Mouse (Mus musculus) MEL (cell line): Measurements from ENCODE around the gene Rad50. TPM values are rescaled to one million over a fixed set of nuclear protein-coding genes. Genes with fewer than 3 reads are reported as not detected.
A peak's percentile ranks its signal among the peaks of the same experiment; 100 is the strongest.

ENCODE experiments used
- DNase-seq: peaks from one replicate; pipeline ENCODE4 v3.0.0; 2011; ENCODE audit warnings: low read depth, low spot score
- H3K27ac ChIP-seq: 2 replicates; pipeline ENCODE4 v1.5.1; 2012; ENCODE audit warnings: low read depth, mild to moderate bottlenecking, control low read depth, low read length, moderate library complexity; ENCODE audit not compliant: control insufficient read depth
- H3K27me3 ChIP-seq, 2 experiments: fragments of 150-350 bp in 1 of 2; sonication (generic) in 1 of 2; 2 replicates each; pipeline ENCODE4 v1.6.1; 2012; ENCODE audit warnings: low read length in 2 of 2, mild to moderate bottlenecking in 2 of 2, improper control_type of control experiment in 1 of 2, moderate library complexity in 1 of 2; ENCODE audit not compliant: insufficient read depth in 2 of 2, control insufficient read depth in 1 of 2
- H3K36me3 ChIP-seq, 2 experiments: 2 replicates each; pipeline ENCODE4 v1.6.1; 2012 to 2014; ENCODE audit warnings: low read length in 2 of 2, improper control_type of control experiment in 1 of 2, inconsistent platforms in 1 of 2, mild to moderate bottlenecking in 1 of 2; ENCODE audit not compliant: insufficient read depth in 2 of 2, control insufficient read depth in 1 of 2
- H3K4me1 ChIP-seq, 2 experiments: fragments of 150-350 bp in 1 of 2; sonication (generic) in 1 of 2; 2 replicates each; pipeline ENCODE4 v1.6.1; 2012; ENCODE audit warnings: low read length in 2 of 2, improper control_type of control experiment in 1 of 2, mild to moderate bottlenecking in 1 of 2; ENCODE audit not compliant: insufficient read depth in 2 of 2, control insufficient read depth in 1 of 2
- H3K4me3 ChIP-seq, 2 experiments: fragments of 150-350 bp in 1 of 2; sonication (generic) in 1 of 2; 2 replicates each; pipeline ENCODE4 v1.5.1; 2012; ENCODE audit warnings: low read depth in 2 of 2, low read length in 2 of 2, mild to moderate bottlenecking in 2 of 2, moderate library complexity in 2 of 2, control low read depth in 1 of 2, improper control_type of control experiment in 1 of 2; ENCODE audit not compliant: control insufficient read depth in 1 of 2, insufficient read depth in 1 of 2
- H3K79me2 ChIP-seq: 2 replicates; pipeline ENCODE4 v1.6.1; 2012; ENCODE audit warnings: mild to moderate bottlenecking, low read length, moderate library complexity; ENCODE audit not compliant: control insufficient read depth, poor library complexity, insufficient read depth
- H3K9ac ChIP-seq: 2 replicates; pipeline ENCODE4 v1.6.1; 2012; ENCODE audit warnings: low read depth, mild to moderate bottlenecking, control low read depth, low read length, moderate library complexity; ENCODE audit not compliant: control insufficient read depth, poor library complexity, severe bottlenecking
- H3K9me3 ChIP-seq: fragments of 150-350 bp; sonication (generic); replicated peaks from 2 replicates; pipeline ENCODE4 v1.6.1; 2012; ENCODE audit warnings: mild to moderate bottlenecking, low read length, improper control_type of control experiment, moderate library complexity; ENCODE audit not compliant: insufficient read depth
- CHD1 ChIP-seq: IDR thresholded peaks from 2 replicates; pipeline ENCODE4 v1.6.1; 2012; ENCODE audit warnings: low read depth, mild to moderate bottlenecking, inconsistent platforms, low read length, improper control_type of control experiment
- CTCF ChIP-seq, 3 experiments: IDR thresholded peaks in 2 of 3; conservative IDR thresholded peaks in 1 of 3; 2 replicates each; pipeline ENCODE4 v1.5.1; 2011 to 2012; ENCODE audit warnings: low read length in 3 of 3, low read depth in 2 of 3, mild to moderate bottlenecking in 2 of 3, improper control_type of control experiment in 1 of 3, inconsistent platforms in 1 of 3, mixed read lengths in 1 of 3, moderate library complexity in 1 of 3; ENCODE audit not compliant: control insufficient read depth in 1 of 3, insufficient read depth in 1 of 3, poor library complexity in 1 of 3, severe bottlenecking in 1 of 3
- EP300 ChIP-seq, 2 experiments: IDR thresholded peaks; 2 replicates each; pipeline ENCODE4 v1.6.1; 2011; ENCODE audit warnings: improper control_type of control experiment in 2 of 2, low read length in 2 of 2, low read depth in 1 of 2, mild to moderate bottlenecking in 1 of 2
- ETS1 ChIP-seq: IDR thresholded peaks from 2 replicates; pipeline ENCODE4 v1.6.1; 2012; ENCODE audit warnings: low read depth, mild to moderate bottlenecking, inconsistent platforms, low read length, improper control_type of control experiment, moderate library complexity
- GATA1 ChIP-seq: IDR thresholded peaks from 2 replicates; pipeline ENCODE4 v1.6.1; 2011; ENCODE audit warnings: low read depth, low read length, improper control_type of control experiment
- HCFC1 ChIP-seq: IDR thresholded peaks from 2 replicates; pipeline ENCODE4 v1.6.1; 2012; ENCODE audit warnings: low read depth, mild to moderate bottlenecking, inconsistent platforms, low read length, improper control_type of control experiment, moderate library complexity
- KAT2A ChIP-seq: conservative IDR thresholded peaks from 2 replicates; pipeline ENCODE4 v1.6.1; 2012; ENCODE audit warnings: low read depth, low read length, improper control_type of control experiment, inconsistent platforms
- MAX ChIP-seq: IDR thresholded peaks from 2 replicates; pipeline ENCODE4 v1.6.1; 2011; ENCODE audit warnings: low read length, improper control_type of control experiment
- MXI1 ChIP-seq: IDR thresholded peaks from 2 replicates; pipeline ENCODE4 v1.6.1; 2011; ENCODE audit warnings: mild to moderate bottlenecking, low read depth, low read length, improper control_type of control experiment
- MYB ChIP-seq: IDR thresholded peaks from 2 replicates; pipeline ENCODE4 v1.6.1; 2011; ENCODE audit warnings: mild to moderate bottlenecking, low read depth, low read length, improper control_type of control experiment
- MYC ChIP-seq: IDR thresholded peaks from 2 replicates; pipeline ENCODE4 v1.6.1; 2011; ENCODE audit warnings: low read depth, mild to moderate bottlenecking, low read length, improper control_type of control experiment, moderate library complexity
- RAD21 ChIP-seq: IDR thresholded peaks from 2 replicates; pipeline ENCODE4 v1.6.1; 2011; ENCODE audit warnings: mild to moderate bottlenecking, low read depth, low read length, improper control_type of control experiment
- SMC3 ChIP-seq: IDR thresholded peaks from 2 replicates; pipeline ENCODE4 v1.6.1; 2011; ENCODE audit warnings: low read depth, low read length, improper control_type of control experiment
- TAL1 ChIP-seq: IDR thresholded peaks from 2 replicates; pipeline ENCODE4 v1.6.1; 2012; ENCODE audit warnings: mild to moderate bottlenecking, inconsistent platforms, low read length, moderate library complexity, mixed read lengths
- TCF12 ChIP-seq: IDR thresholded peaks from 2 replicates; pipeline ENCODE4 v1.6.1; 2014; ENCODE audit warnings: low read depth, mild to moderate bottlenecking, inconsistent platforms, low read length, improper control_type of control experiment, moderate library complexity
- ZNF384 ChIP-seq: IDR thresholded peaks from 2 replicates; pipeline ENCODE4 v1.6.1; 2012; ENCODE audit warnings: low read depth, mild to moderate bottlenecking, inconsistent platforms, low read length, improper control_type of control experiment
- polyA plus RNA-seq, 2 experiments: library from polyadenylated mRNA; stranded (reverse) in 1 of 2; unstranded in 1 of 2; fragments of >175 nt in 1 of 2; fragments of >200 nt in 1 of 2; gene quantifications; 2 replicates each; pipeline versions ENCODE4 v1.2.1 to v1.2.4; 2012; ENCODE audit warnings: low replicate concordance in 2 of 2, low read depth in 1 of 2; ENCODE audit not compliant: insufficient read length in 2 of 2, insufficient read depth in 1 of 2, missing spikeins in 1 of 2
- total RNA-seq: library from RNA; depleted of rRNA; stranded (reverse); fragments of 300-350 nt; gene quantifications from 2 replicates; pipeline ENCODE4 v1.2.3, GENCODE M21; 2012

The Rad50 gene
- total and polyA plus RNA-seq, 3 experiments: 32.6 to 447 (median 44.6) TPM

- TF ChIP-seq TAL1 (no peak), ZNF384 (no peak), RAD21 (no peak), MYC (peak; percentile 93), HCFC1 (peak; percentile 55; the same call in 1 of the 2 replicates), CHD1 (no peak), KAT2A (no peak; the same call in 1 of the 2 replicates), MXI1 (peak; percentile 66; the same call in 1 of the 2 replicates)
- TF ChIP-seq, all 39 proteins: peak for 20
Observed at GRCm38 (mm10) chr11:53626802-53627373, 80.2 kb downstream of the Rad50 start (continued).

GRCm38 (mm10) chr11:53624124-53624523, 83.0 kb downstream of the Rad50 start:
- Histone ChIP-seq H3K27me3 (no peaks in the 10 kb centered on the region), H3K27ac (peak overlapping the region; percentile 0; the same call in 1 of the 2 replicates), H3K4me1 (peaks cover 61 to 82% of the 10 kb centered on the region in 2 experiments), H3K9ac (no peak overlapping the region), H3K79me2 (peaks cover 2% of the 10 kb centered on the region; the same call in 1 of the 2 replicates), H3K4me3 (no peak overlapping the region), H3K9me3 (no peaks in the 10 kb centered on the region), H3K36me3 (peaks cover 0 to 67% of the 10 kb centered on the region in 2 experiments; a peak in 2 of 4 replicates)
- no peak for DNase-seq
- no peak for TF ChIP-seq ETS1
- TF ChIP-seq CTCF (IDR thresholded peaks at IDR 0.05 in 2 of 3, conservative IDR thresholded peaks at IDR 0.05 in 1 of 3; ENCODE audit: control insufficient read depth in 1 of 3, insufficient read depth in 1 of 3, low read depth in 2 of 3, low read length in 3 of 3, poor library complexity in 1 of 3, severe bottlenecking in 1 of 3): peak; percentile 33 to 62 (median 52); a peak in 5 of 6 replicates
- TF ChIP-seq SMC3: peak; percentile 47
- TF ChIP-seq RAD21: peak; percentile 51

- Histone ChIP-seq H3K27ac (peak overlapping the region; percentile 20), H3K4me1 (peaks cover 66 to 86% of the 10 kb centered on the region in 2 experiments)
Observed at GRCm38 (mm10) chr11:53623573-53623972, 83.5 kb downstream of the Rad50 start.

More at GRCm38 (mm10) chr11:53623573-53623972, 83.5 kb downstream of the Rad50 start:
- TF ChIP-seq MAX (0 out of 2 replicates have a peak, but pooled peaks have one; percentile 20), GATA1 (peak; percentile 89), EP300 (IDR thresholded peaks at IDR 0.05; ENCODE audit: low read depth in 1 of 2, low read length in 2 of 2) (peak; percentile 65 to 78), ETS1 (peak; percentile 63), TCF12 (0 out of 2 replicates have a peak, but pooled peaks have one; percentile 35), MYB (no peak), RAD21 (no peak)
- H3K9me3 ChIP-seq: no peaks in the 10 kb centered on the region
- no peak for DNase-seq
- H3K79me2 ChIP-seq: peaks cover 2% of the 10 kb centered on the region; the same call in 1 of the 2 replicates
- no peak overlapping the region for H3K9ac ChIP-seq
- H3K4me3 ChIP-seq: no peak overlapping the region
- peaks cover 0 to 72% of the 10 kb centered on the region in 2 experiments; a peak in 2 of 4 replicates for H3K36me3 ChIP-seq
- H3K27me3 ChIP-seq: no peaks in the 10 kb centered on the region
